Mouse (Mus musculus) embryonic facial prominence, embryonic 10.5 days (tissue): ENCODE measurements at regions not wholly inside any gene's neighbourhood (a gene's known extent, or its start where the extent isn't known, plus 50 kb on each side); places are given as distances from the start of the nearest gene placed in this dataset.

Source experiments
- DNase-seq: peaks from one replicate; pipeline ENCODE4 v3.0.0-alpha.2; 2017; ENCODE audit warnings: low spot score
- H3K27ac ChIP-seq: fragments of 300-500 bp; sonication (generic); replicated peaks from 2 replicates; pipeline ENCODE4 v1.5.1; 2016; ENCODE audit warnings: mild to moderate bottlenecking
- H3K27me3 ChIP-seq: fragments of 300-500 bp; sonication (generic); replicated peaks from 2 replicates; pipeline ENCODE4 v1.6.1; 2016; ENCODE audit warnings: low read depth, mild to moderate bottlenecking; ENCODE audit not compliant: poor library complexity, severe bottlenecking
- H3K36me3 ChIP-seq: fragments of 300-500 bp; sonication (generic); replicated peaks from 2 replicates; pipeline ENCODE4 v1.6.1; 2016; ENCODE audit warnings: mild to moderate bottlenecking, moderate library complexity
- H3K4me1 ChIP-seq: fragments of 300-500 bp; sonication (generic); 2 replicates; pipeline ENCODE4 v1.6.1; 2016
- H3K4me3 ChIP-seq: fragments of 300-500 bp; sonication (generic); 2 replicates; pipeline ENCODE4 v1.5.1; 2016; ENCODE audit warnings: mild to moderate bottlenecking, moderate library complexity
- H3K9me3 ChIP-seq: fragments of 300-500 bp; sonication (generic); 2 replicates; pipeline ENCODE4 v1.6.1; 2016; ENCODE audit warnings: mild to moderate bottlenecking
- WGBS: fragments of 180-500 bp; shearing (Covaris S2); methylation state at CpG from one replicate; pipeline ENCODE4 v1.1.7; 2016; 5-methylcytosine and 5-hydroxymethylcytosine counted together

- Histone ChIP-seq H3K27me3 (peaks cover 13% of the 10 kb centered on the region), H3K4me3 (no peak overlapping the region), H3K27ac (no peak overlapping the region), H3K4me1 (peaks cover 19% of the 10 kb centered on the region), H3K36me3 (no peaks in the 10 kb centered on the region), H3K9me3 (no peaks in the 10 kb centered on the region)
- 26% methylated on average over 5 of the region's 5 CpGs for WGBS
- DNase-seq = no peak
These were observed 55.0 kb upstream of the Gm11084 start for GRCm38 (mm10) chr2:73041475-73041874.

GRCm38 (mm10) chr2:73040031-73040430 is 53.5 kb upstream of the Gm11084 start:
- DNase-seq = no peak
- Histone ChIP-seq H3K4me1 (peaks cover 14% of the 10 kb centered on the region), H3K4me3 (no peak overlapping the region), H3K27ac (no peak overlapping the region), H3K9me3 (no peaks in the 10 kb centered on the region), H3K27me3 (peaks cover 13% of the 10 kb centered on the region), H3K36me3 (no peaks in the 10 kb centered on the region)
- 75% methylated on average over 3 of the region's 3 CpGs for WGBS

GRCm38 (mm10) chr2:73039300-73039699 is 52.8 kb upstream of the Gm11084 start:
- H3K4me3 ChIP-seq = no peak overlapping the region
- H3K27me3 ChIP-seq = peaks cover 13% of the 10 kb centered on the region
- 53% methylated on average over 2 of the region's 2 CpGs for WGBS
- H3K36me3 ChIP-seq = no peaks in the 10 kb centered on the region
- no peak for DNase-seq
- peaks cover 14% of the 10 kb centered on the region for H3K4me1 ChIP-seq
- no peak overlapping the region for H3K27ac ChIP-seq
- no peaks in the 10 kb centered on the region for H3K9me3 ChIP-seq

DNA sequence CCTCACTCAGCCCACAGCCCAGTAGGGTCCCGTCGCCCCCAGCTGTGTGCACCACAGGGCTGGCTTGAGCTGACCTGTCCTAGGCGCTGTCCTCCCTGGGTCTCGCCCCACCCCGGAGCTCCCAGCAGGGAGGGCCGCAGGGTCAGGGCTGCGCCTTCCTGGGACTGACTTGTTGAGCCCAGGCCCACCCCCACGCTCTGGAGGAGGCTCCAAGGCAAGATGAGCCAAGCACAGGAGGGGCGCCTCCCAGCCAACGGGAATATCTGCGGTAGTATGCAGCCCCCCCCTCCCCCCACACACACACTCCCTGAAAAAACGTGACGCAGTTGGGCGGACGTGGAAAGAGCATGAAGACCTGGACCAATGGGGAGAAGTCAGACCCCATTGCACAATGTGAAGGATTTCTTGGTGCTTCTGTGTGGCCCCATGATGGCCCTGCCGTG is 51.8 kb upstream of the Gm11084 start:
- H3K27ac ChIP-seq = peak overlapping the region; percentile 81

DNA sequence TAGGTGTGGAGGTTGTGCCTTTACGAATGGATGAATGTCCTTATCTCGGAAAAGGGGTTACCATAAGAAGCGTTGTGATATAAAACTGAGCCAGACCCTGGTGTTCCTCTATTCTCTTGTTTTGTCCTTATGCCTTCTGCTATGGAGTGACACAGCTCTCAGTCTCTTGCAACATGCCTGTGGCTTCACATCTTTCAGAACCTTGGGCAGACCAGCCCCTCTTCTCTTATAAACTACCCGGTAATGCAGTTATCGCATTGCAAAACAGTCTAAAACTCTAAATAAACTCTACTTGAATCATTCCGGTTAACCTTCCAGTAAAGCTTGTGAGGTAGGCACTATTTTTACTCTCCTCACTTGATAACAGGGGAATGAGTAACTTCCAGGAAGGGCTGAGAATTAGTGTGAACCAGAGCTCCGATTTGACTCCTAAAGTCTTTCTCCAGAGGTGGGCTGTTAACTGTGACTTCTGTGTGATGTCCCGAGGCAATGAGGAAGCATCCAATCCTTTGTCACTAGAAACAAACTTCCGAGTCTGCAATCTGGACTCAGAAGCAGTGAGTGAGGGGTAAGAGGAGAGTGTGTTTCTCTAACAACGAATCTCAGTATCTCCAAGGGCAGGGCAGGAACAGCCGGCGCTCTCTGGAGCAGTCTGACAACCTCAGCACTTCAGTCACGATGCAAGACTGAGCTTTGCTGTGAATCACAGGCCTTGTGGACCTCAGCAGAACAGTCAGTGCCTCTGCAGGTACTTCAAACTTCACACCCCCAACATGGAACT is 50.9 kb upstream of the Gm11084 start:
- Histone ChIP-seq H3K27me3 (peaks cover 13% of the 10 kb centered on the region), H3K4me3 (peak overlapping the region; percentile 48; the same call in 1 of the 2 replicates), H3K4me1 (peaks cover 20% of the 10 kb centered on the region), H3K27ac (no peak overlapping the region; the same call in 1 of the 2 replicates), H3K9me3 (no peaks in the 10 kb centered on the region), H3K36me3 (no peaks in the 10 kb centered on the region)
- WGBS = 52% methylated on average over 13 of the region's 13 CpGs
- no peak for DNase-seq

More for the DNA sequence above, 51.8 kb upstream of the Gm11084 start:
- peak; percentile 71 for DNase-seq
- H3K4me1 ChIP-seq = peaks cover 18% of the 10 kb centered on the region
- H3K36me3 ChIP-seq = no peaks in the 10 kb centered on the region
- no peaks in the 10 kb centered on the region for H3K9me3 ChIP-seq
- H3K27me3 ChIP-seq = peaks cover 13% of the 10 kb centered on the region
- H3K4me3 ChIP-seq = peak overlapping the region; percentile 48
- 12% methylated on average over 16 of the region's 16 CpGs for WGBS
